Mouse (Mus musculus): ENCODE measurements around the gene St3gal3. TPM values are rescaled to one million over a fixed set of nuclear protein-coding genes. Genes with fewer than 3 reads are reported as not detected.

The St3gal3 gene
- polyA plus RNA-seq, 1 experiment from 2014 or later, result 27.4 TPM

DNA sequence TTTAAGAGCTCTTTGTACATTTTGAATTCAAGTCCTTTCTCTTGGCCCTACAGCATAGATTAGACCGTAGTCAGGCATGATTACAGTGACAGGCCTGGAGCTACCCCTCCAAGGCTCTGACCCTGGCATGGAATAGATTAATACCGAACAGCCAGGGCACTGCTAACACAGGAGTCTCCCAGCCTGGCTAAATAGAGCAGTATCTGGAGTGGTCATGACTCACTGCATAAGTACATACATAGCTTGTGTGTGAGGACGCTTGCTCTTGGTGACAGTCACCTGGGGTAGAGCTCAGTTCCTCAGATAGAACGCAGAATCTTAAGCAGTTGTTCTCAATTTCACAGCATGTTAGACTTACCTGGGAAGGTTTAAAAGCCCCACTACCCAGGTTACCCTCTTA lies 112.3 kb downstream of the St3gal3 start:
- ATAC-seq, result no peak
- no peak for TF ChIP-seq CTCF (IDR thresholded peaks at IDR 0.05)
- in situ Hi-C loops (cut with MboI; ENCODE audit: low pct_unique_long_range_greater_than_20kb), result no loop called here
- DNase-seq (ENCODE audit: low read depth, low spot score), result no peak
- H3K27me3 ChIP-seq, result no peaks in the 10 kb centered on the region
- POLR2A ChIA-PET, result no interaction called here
- CTCF ChIA-PET, result no interaction called here

DNA sequence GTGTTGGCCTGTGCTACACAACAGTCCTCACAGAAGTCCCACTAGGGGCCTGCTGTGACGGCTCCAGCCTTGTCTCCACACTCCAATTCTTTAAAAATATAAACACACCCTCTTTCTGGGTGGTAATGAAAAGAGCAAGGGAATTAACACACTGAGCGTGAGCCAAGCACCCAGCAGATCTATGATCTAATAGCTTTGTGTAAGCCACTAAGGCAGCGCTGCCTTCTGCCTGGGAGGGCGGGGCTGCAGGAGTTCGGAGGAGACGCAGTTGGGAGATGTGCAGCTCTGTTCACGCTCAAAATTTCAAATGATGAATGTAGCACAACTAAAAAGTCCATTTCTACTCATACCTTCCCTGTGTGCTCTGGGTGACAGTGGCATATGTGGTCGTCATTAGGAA lies 115.1 kb downstream of the St3gal3 start:
- TF ChIP-seq CTCF (IDR thresholded peaks at IDR 0.05), result no peak
- ChIA-PET POLR2A (interaction anchor here (1.0 kb wide), 1 partner anchor 9 kb away, joined by 3 read pairs; no protein-coding TSS in a partner anchor), CTCF (interaction anchor here (1.4 kb wide), 1 partner anchor 30 kb away, joined by 3 read pairs; no protein-coding TSS in a partner anchor)
- in situ Hi-C loops (cut with MboI; ENCODE audit: low pct_unique_long_range_greater_than_20kb), result no loop called here
- H3K27me3 ChIP-seq, result no peaks in the 10 kb centered on the region
- DNase-seq (ENCODE audit: low read depth, low spot score) (no peak), ATAC-seq (peak; percentile 19)

DNA sequence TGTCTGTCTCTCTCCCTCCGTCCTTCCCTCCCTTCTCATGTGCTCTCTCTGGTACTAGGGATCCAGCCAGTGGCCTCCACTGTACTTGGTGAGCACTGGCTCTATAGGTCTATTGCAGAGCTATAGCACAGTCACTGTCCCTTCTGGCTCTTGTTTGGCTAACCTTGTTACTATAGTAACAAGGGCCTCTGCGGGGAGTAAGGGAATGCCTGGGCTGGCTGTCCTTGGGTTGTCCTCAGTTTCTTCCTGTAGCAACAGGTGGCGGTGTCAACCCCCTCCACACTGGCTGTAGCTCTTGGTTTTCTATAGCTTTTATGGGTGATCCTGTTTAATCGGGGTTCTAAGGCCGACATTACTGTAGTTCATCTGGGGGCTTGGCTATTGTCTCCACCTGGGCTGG lies 115.5 kb downstream of the St3gal3 start:
- ChIA-PET CTCF (interaction anchor here (1.4 kb wide), 1 partner anchor 30 kb away, joined by 3 read pairs; no protein-coding TSS in a partner anchor), POLR2A (interaction anchor here (0.6 to 1.0 kb wide), 3 partner anchors 10 to 49 kb away, joined by 3 read pairs; no protein-coding TSS in a partner anchor)
- in situ Hi-C loops (cut with MboI; ENCODE audit: low pct_unique_long_range_greater_than_20kb), result no loop called here
- ATAC-seq (no peak), DNase-seq (ENCODE audit: low read depth, low spot score) (no peak)
- no peak for TF ChIP-seq CTCF (IDR thresholded peaks at IDR 0.05)
- H3K27me3 ChIP-seq, result no peaks in the 10 kb centered on the region

DNA sequence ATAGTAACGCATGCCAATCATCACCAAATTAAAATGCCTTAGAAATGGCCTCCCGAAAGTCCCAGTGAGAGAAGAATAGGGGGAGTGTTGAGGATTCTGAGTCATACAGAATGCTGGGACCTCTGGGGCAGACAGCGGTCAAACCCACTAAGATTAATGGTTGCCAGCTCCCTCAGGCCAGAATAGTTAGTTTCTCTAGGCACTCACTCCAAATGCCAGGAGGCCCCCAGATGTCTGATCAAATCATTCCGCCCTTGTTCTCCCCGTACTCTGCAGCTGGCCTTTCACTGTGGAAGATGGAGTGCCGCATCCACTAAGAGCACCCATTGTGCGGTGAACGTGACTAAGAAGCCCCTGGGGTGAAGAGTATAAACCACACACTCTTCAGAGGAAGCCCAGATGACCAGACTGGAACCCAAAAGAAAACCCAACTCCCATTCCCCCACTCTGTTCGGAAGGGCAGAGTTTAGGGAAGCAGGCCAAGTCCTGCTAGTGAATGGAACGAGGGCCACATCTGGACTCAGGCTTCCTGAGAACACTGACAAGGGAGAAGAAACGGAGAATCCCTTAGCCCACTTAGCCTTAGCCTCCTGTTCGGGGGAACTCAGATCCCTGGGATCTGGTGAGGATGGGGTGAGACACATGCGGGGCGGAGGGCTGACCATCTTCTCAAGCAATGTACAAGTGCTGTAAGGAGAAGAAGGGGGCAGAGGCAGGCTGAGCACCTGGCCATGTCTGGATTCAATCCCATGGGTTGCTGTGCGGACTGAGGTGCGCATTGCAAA lies 117.5 kb downstream of the St3gal3 start:
- DNase-seq (ENCODE audit: low read depth, low spot score) (peak; percentile 54), ATAC-seq (peak; percentile 54)
- TF ChIP-seq CTCF (IDR thresholded peaks at IDR 0.05), result no peak
- ChIA-PET POLR2A (interaction anchor here (0.9 to 1.4 kb wide), 2 partner anchors 18 to 103 kb away, joined by 3 read pairs; no protein-coding TSS in a partner anchor), CTCF (no interaction called here)
- H3K27me3 ChIP-seq, result no peaks in the 10 kb centered on the region
- in situ Hi-C loops (cut with MboI; ENCODE audit: low pct_unique_long_range_greater_than_20kb), result no loop called here

DNA sequence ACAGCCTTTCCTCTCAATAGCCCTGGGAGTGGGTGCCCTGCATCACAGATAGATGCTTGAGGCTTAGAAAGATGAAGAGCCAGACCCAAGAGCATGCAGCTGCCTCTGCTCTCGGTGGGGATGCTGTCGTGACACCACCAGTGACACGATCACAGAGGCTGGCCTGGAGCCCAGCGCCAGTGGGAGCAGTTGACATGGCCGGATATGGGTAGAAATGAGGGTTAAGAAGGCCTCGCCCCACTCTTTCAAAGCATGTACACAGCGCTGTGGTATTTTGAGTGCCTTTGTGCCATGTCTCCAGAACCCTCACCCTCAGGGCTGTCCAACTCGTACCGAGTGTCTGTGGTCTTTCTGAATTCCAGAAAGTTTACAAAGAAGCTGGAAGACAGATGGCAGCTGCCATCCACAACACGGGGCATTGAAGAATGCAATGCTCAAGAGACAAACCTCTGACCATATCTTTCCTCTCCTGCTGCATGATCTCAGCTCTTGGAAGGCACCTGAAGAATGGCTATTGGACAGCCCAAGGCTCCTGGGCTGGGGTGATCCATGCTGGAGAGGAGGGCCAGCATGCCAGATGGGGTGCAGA lies 118.3 kb downstream of the St3gal3 start:
- DNase-seq (ENCODE audit: low read depth, low spot score) (no peak), ATAC-seq (peak; percentile 10)
- no peaks in the 10 kb centered on the region for H3K27me3 ChIP-seq
- ChIA-PET POLR2A (interaction anchor here (0.7 to 1.4 kb wide), 3 partner anchors 18 to 102 kb away, joined by 3 to 4 read pairs (median 3); no protein-coding TSS in a partner anchor), CTCF (no interaction called here)
- no peak for TF ChIP-seq CTCF (IDR thresholded peaks at IDR 0.05)
- in situ Hi-C loops (cut with MboI; ENCODE audit: low pct_unique_long_range_greater_than_20kb), result no loop called here

DNA sequence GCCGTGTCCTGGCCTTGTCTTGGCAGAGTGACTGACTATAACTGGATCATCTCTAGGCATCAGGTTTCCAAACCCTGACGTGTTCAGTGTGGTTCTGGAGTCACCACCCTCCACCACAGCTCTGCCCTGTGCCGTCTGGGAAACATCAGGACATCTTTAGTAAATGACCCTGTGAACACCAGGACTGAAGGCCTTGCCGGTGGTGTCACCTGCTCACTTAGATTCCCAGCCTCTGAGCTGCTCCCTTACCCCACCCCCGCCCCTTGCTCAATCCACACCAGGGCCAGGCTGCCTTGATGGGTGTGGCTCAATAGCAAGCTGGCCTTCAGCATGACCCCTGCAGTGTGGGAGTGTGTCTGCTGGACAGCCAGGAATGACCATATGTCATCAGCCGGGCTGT lies 119.1 kb downstream of the St3gal3 start:
- ATAC-seq, result no peak
- in situ Hi-C loops (cut with MboI; ENCODE audit: low pct_unique_long_range_greater_than_20kb), result no loop called here

DNA sequence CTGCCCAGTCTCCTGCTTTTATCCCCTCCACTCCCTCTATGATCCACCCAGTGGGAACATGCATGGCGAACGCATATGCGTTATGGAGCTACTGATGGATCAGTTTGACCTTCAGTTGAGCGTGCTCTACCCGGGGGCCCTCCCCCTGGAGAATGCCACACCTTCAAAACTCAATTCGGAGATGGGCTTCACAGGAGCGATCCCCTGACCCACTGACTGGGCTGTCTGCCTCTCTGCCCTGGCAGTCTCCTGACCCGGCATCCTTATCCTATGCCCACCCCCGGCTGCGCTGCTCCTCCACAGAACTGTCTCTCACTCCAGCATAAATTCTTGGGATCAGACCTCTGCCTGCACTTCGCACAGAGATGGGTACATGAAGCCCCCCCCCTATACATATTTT lies 119.6 kb downstream of the St3gal3 start:
- no peak for TF ChIP-seq CTCF (IDR thresholded peaks at IDR 0.05)
- ChIA-PET CTCF (no interaction called here), POLR2A (no interaction called here)
- DNase-seq (ENCODE audit: low read depth, low spot score), result no peak
- no peak for ATAC-seq
- in situ Hi-C loops (cut with MboI; ENCODE audit: low pct_unique_long_range_greater_than_20kb), result no loop called here
- H3K27me3 ChIP-seq, result no peaks in the 10 kb centered on the region

More for the DNA sequence above, 119.1 kb downstream of the St3gal3 start:
- no peak for TF ChIP-seq CTCF (IDR thresholded peaks at IDR 0.05)
- H3K27me3 ChIP-seq, result no peaks in the 10 kb centered on the region
- ChIA-PET POLR2A (interaction anchor here (0.7 to 1.4 kb wide), 2 partner anchors 17 to 39 kb away, joined by 3 to 4 read pairs; no protein-coding TSS in a partner anchor), CTCF (no interaction called here)
- DNase-seq (ENCODE audit: low read depth, low spot score), result no peak

DNA sequence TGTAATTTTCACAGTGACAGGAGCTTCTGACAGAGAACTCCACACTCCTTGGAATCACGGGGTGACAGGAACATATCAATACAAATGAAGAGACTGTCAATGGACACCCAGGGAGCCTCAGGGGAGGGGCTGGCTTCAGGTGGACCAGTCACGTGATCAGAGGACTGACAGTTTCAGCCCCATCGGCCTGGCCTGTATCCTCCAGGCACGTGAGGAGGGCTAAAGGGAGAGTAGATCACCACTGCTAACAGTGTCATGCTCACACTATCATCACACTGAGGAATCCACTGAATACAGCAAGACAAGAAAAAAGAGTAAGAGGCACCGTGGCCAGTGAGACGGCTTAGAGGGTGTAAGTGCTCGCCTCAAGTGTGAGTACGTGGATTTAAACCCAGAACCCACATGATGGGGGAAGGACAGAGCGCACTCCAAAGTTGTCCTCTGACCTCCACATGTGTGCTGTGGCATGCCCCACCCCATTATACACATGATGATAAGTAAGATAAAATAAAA lies 124.0 kb downstream of the St3gal3 start:
- no peak for ATAC-seq
- ChIA-PET POLR2A (no interaction called here), CTCF (no interaction called here)
- no peak for DNase-seq (ENCODE audit: low read depth, low spot score)
- in situ Hi-C loops (cut with MboI; ENCODE audit: low pct_unique_long_range_greater_than_20kb), result no loop called here
- H3K27me3 ChIP-seq, result no peaks in the 10 kb centered on the region
- no peak for TF ChIP-seq CTCF (IDR thresholded peaks at IDR 0.05)

DNA sequence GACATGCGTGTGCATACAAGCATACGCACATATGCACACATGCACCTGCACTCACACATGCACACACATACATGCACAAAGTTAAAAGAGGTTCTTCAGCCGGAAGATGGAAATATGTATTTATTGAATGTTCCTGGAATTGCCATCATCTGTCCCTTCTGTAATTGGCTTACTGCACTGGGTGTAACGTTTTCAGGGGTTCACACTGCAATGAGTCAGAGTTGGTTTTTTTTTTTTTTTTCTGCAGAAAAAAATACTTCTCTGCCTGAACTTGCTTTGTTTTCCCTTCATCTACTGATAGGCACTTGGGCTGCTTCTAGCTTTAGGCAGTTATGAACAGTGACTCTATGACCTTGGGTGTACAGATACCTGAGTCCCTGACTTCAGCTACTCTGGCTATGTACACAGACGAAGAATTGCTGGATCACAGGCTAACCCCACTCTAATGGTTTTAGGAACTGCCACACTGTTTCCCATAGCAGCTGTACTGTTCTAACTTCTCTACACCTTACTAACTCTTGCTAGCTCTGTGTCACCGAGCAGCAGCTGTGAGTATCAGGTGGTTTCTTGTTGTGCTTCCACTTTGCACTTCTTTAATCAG lies 126.2 kb downstream of the St3gal3 start:
- ChIA-PET POLR2A (interaction anchor here (0.5 kb wide), 1 partner anchor 15 kb away, joined by 3 read pairs; no protein-coding TSS in a partner anchor), CTCF (interaction anchor here (0.7 to 1.7 kb wide), 4 partner anchors 11 to 75 kb away, joined by 3 to 4 read pairs (median 4); no protein-coding TSS in a partner anchor)
- DNase-seq (ENCODE audit: low read depth, low spot score), result no peak
- no peak for TF ChIP-seq CTCF (IDR thresholded peaks at IDR 0.05)
- no peaks in the 10 kb centered on the region for H3K27me3 ChIP-seq
- ATAC-seq, result no peak
- in situ Hi-C loops (cut with MboI; ENCODE audit: low pct_unique_long_range_greater_than_20kb), result no loop called here

DNA sequence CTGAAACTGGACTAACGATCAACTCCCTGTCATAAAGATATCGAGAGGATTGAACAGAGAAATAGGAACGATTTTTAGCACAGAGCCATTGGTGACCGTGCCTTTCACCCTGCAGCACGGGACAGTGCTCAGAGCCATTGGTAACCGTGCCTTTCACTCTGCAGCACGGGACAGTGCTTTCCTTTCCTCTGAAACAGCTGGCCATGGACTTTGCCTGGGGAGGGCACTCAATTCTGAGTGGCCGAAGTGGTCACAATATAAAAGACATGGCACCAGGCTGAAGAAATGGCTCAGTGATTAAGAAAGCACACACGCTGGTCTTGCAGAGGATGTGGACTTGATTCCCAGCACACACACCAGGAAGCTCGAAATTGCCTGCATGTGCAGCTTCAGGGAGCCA lies 133.4 kb downstream of the St3gal3 start:
- CTCF ChIA-PET, result no interaction called here
- DNase-seq (ENCODE audit: low read depth, low spot score), result no peak
- no peak for ATAC-seq
- in situ Hi-C loops (cut with MboI; ENCODE audit: low pct_unique_long_range_greater_than_20kb), result no loop called here
- TF ChIP-seq CTCF (IDR thresholded peaks at IDR 0.05), result no peak
- POLR2A ChIA-PET, result no interaction called here
- no peaks in the 10 kb centered on the region for H3K27me3 ChIP-seq

All from Patski (cell line).